In genomic region chr11:95259088-95259849, GRCm38 (mm10) we compare ENCODE assay signal across 8 mouse cellular contexts. TPM values are rescaled to one million over a fixed set of nuclear protein-coding genes. Genes with fewer than 3 reads are reported as not detected.
DNase-seq lines count a peak whose midpoint lies in the region; ATAC-seq and TF ChIP-seq lines count a peak whose summit lies in the region.

No protein-coding gene starts in this region.

- peak; percentile 32; the same call in 1 of the 2 replicates for TF ChIP-seq EP300 in CH12.LX (IDR thresholded peaks at IDR 0.05; ENCODE audit: low read length)

- TF ChIP-seq RAD21 in CH12.LX (IDR thresholded peaks at IDR 0.05; ENCODE audit: low read depth, low read length) = peak; percentile 75

- no peaks in the 10 kb centered on the region for H3K9me3 ChIP-seq in CH12.LX (replicated peaks; ENCODE audit: low read length)
- no peaks in the 10 kb centered on the region for H3K9me3 ChIP-seq in forebrain, embryonic 10.5 days
- no peaks in the 10 kb centered on the region for H3K9me3 ChIP-seq in heart, embryonic 15.5 days (replicated peaks)
- no peaks in the 10 kb centered on the region for H3K9me3 ChIP-seq in liver, embryonic 13.5 days (replicated peaks)
- no peaks in the 10 kb centered on the region for H3K9me3 ChIP-seq in stomach, embryonic 14.5 days (ENCODE audit: control insufficient read depth, low read depth, low read length)

- H3K27me3 ChIP-seq in CH12.LX (replicated peaks) = peaks cover 39% of the 10 kb centered on the region
- peaks cover 42% of the 10 kb centered on the region for H3K27me3 ChIP-seq in forebrain, embryonic 10.5 days (ENCODE audit: poor library complexity, severe bottlenecking)
- H3K27me3 ChIP-seq in heart, embryonic 15.5 days = peaks cover 12% of the 10 kb centered on the region; the same call in 1 of the 2 replicates
- peaks cover 33% of the 10 kb centered on the region for H3K27me3 ChIP-seq in liver, embryonic 13.5 days
- 0 out of 2 replicates have a peak, but pooled peaks cover 2% of the 10 kb centered on the region for H3K27me3 ChIP-seq in stomach, embryonic 14.5 days (ENCODE audit: control insufficient read depth, insufficient read depth, low read length)

- H3K9ac ChIP-seq in CH12.LX (ENCODE audit: insufficient read depth, low read depth) = peak overlapping the region; percentile 91
- H3K9ac ChIP-seq in heart, embryonic 15.5 days = peak overlapping the region; percentile 58
- peak overlapping the region; percentile 75 for H3K9ac ChIP-seq in liver, embryonic 13.5 days
- peak overlapping the region; percentile 54 for H3K9ac ChIP-seq in stomach, embryonic 14.5 days (replicated peaks; ENCODE audit: low read depth, low read length)

- peak; percentile 88 for TF ChIP-seq POLR2A in CH12.LX (IDR thresholded peaks at IDR 0.05; ENCODE audit: low read depth, low read length)

- ATAC-seq in heart, embryonic 15.5 days (replicated peaks; ENCODE audit: insufficient number of reproducible peaks, insufficient read depth, low FRiP score, low read depth) = peak; percentile 70
- peak; percentile 67 for ATAC-seq in liver, embryonic 13.5 days (ENCODE audit: low read depth)
- peak; percentile 71 for ATAC-seq in stomach, embryonic 14.5 days (ENCODE audit: insufficient number of reproducible peaks, insufficient read depth, low FRiP score, low read depth)

- no peaks in the 10 kb centered on the region for H3K79me2 ChIP-seq in CH12.LX (replicated peaks; ENCODE audit: control insufficient read depth, extremely low read depth, insufficient read depth, poor library complexity, severe bottlenecking)

- peak; percentile 86 to 100 for TF ChIP-seq CTCF in CH12.LX (conservative IDR thresholded peaks at IDR 0.05 in 1 of 2, IDR thresholded peaks at IDR 0.05 in 1 of 2; ENCODE audit: low read depth in 2 of 2, low read length in 2 of 2)

- peak; percentile 88 for DNase-seq in CH12.LX (ENCODE audit: extremely low read depth)
- DNase-seq in c-Kit-positive CD71-negative TER-119-negative erythroid progenitor cells, embryonic 14.5 days (ENCODE audit: low read depth) = peak; percentile 86
- DNase-seq in forebrain, embryonic 10.5 days (ENCODE audit: extremely low spot score, low spot score) = peak; percentile 92
- peak; percentile 90 to 94 for DNase-seq in kidney, postnatal 25 days
- DNase-seq in liver, embryonic 13.5 days = peak; percentile 78
- peak; percentile 90 to 94 for DNase-seq in natural killer cell, adult 2 months (ENCODE audit: low spot score in 2 of 2)

- in situ Hi-C loops in CH12.LX (cut with MboI; ENCODE audit: low pct_ligation_motif_present, low pct_unique_long_range_greater_than_20kb, low sequenced_read_pairs) = no loop called here

- H3K36me3 ChIP-seq in CH12.LX (replicated peaks in 1 of 2; ENCODE audit: control insufficient read depth in 1 of 2, insufficient read depth in 1 of 2, low read length in 1 of 2) = no peaks in the 10 kb centered on the region
- no peaks in the 10 kb centered on the region for H3K36me3 ChIP-seq in forebrain, embryonic 10.5 days (replicated peaks)
- H3K36me3 ChIP-seq in heart, embryonic 15.5 days = no peaks in the 10 kb centered on the region
- no peaks in the 10 kb centered on the region for H3K36me3 ChIP-seq in liver, embryonic 13.5 days
- H3K36me3 ChIP-seq in stomach, embryonic 14.5 days (ENCODE audit: control insufficient read depth, insufficient read depth, low read length) = no peaks in the 10 kb centered on the region

- H3K4me1 ChIP-seq in CH12.LX (ENCODE audit: control insufficient read depth in 1 of 2, insufficient read depth in 2 of 2) = peaks cover 10 to 26% of the 10 kb centered on the region in 2 experiments
- peaks cover 33% of the 10 kb centered on the region for H3K4me1 ChIP-seq in forebrain, embryonic 10.5 days
- peaks cover 17% of the 10 kb centered on the region for H3K4me1 ChIP-seq in heart, embryonic 15.5 days (replicated peaks)
- peaks cover 29% of the 10 kb centered on the region for H3K4me1 ChIP-seq in liver, embryonic 13.5 days (replicated peaks)
- H3K4me1 ChIP-seq in stomach, embryonic 14.5 days (ENCODE audit: control insufficient read depth, insufficient read depth, low read length) = peaks cover 11% of the 10 kb centered on the region; the same call in 1 of the 2 replicates

- dilution Hi-C loops in CH12.LX (cut with MboI; ENCODE audit: extremely low pct_ligation_motif_present, extremely low pct_unique_long_range_greater_than_20kb, low sequenced_read_pairs) = no loop called here

- peak overlapping the region; percentile 61 to 68 (median 68) for H3K4me3 ChIP-seq in CH12.LX (replicated peaks in 1 of 3; ENCODE audit: low read depth in 2 of 3, low read length in 2 of 3, poor library complexity in 1 of 3)
- H3K4me3 ChIP-seq in forebrain, embryonic 10.5 days = peak overlapping the region; percentile 66
- H3K4me3 ChIP-seq in heart, embryonic 15.5 days = peak overlapping the region; percentile 59
- H3K4me3 ChIP-seq in liver, embryonic 13.5 days (replicated peaks) = peak overlapping the region; percentile 67
- H3K4me3 ChIP-seq in stomach, embryonic 14.5 days (ENCODE audit: low read depth, low read length) = peak overlapping the region; percentile 43

- peak overlapping the region; percentile 30; the same call in 1 of the 2 replicates for H3K27ac ChIP-seq in CH12.LX (ENCODE audit: insufficient read depth, low read depth)
- H3K27ac ChIP-seq in forebrain, embryonic 10.5 days = peak overlapping the region; percentile 88
- H3K27ac ChIP-seq in heart, embryonic 15.5 days = peak overlapping the region; percentile 77
- H3K27ac ChIP-seq in liver, embryonic 13.5 days = peak overlapping the region; percentile 58
- H3K27ac ChIP-seq in stomach, embryonic 14.5 days (ENCODE audit: low read length) = peak overlapping the region; percentile 3; the same call in 1 of the 2 replicates

- H3K4me2 ChIP-seq in CH12.LX (ENCODE audit: insufficient read depth, low read depth, poor library complexity, severe bottlenecking) = peak overlapping the region; percentile 67
- H3K4me2 ChIP-seq in heart, embryonic 15.5 days = peak overlapping the region; percentile 93
- H3K4me2 ChIP-seq in liver, embryonic 13.5 days = peak overlapping the region; percentile 94
- peak overlapping the region; percentile 78 for H3K4me2 ChIP-seq in stomach, embryonic 14.5 days (replicated peaks; ENCODE audit: low read depth, low read length)

- WGBS in forebrain, embryonic 10.5 days = under 1% methylated on average over 73 of the region's 73 CpGs
- under 1% methylated on average over 67 of the region's 73 CpGs for WGBS in heart, embryonic 15.5 days
- WGBS in liver, embryonic 13.5 days (ENCODE audit: insufficient replicate concordance) = under 1% methylated on average over 73 of the region's 73 CpGs
- under 1% methylated on average over 72 of the region's 73 CpGs for WGBS in stomach, embryonic 14.5 days

TF ChIP-seq in CH12.LX, 34 proteins besides CTCF, POLR2A, EP300 and RAD21 (continues in another document):
- TF ChIP-seq ZC3H11A (IDR thresholded peaks at IDR 0.05; ENCODE audit: low read depth, low read length) = peak; percentile 18; the same call in 1 of the 2 replicates
- 0 out of 2 replicates have a peak, but pooled peaks have one; percentile 38 for TF ChIP-seq ZNF384 (IDR thresholded peaks at IDR 0.05; ENCODE audit: low read depth, low read length)
- peak; percentile 91 for TF ChIP-seq MYC (IDR thresholded peaks at IDR 0.05; ENCODE audit: low read depth, low read length)
- peak; percentile 49; the same call in 1 of the 2 replicates for TF ChIP-seq KAT2A (IDR thresholded peaks at IDR 0.05; ENCODE audit: insufficient replicate concordance, low read length)
- peak; percentile 98 for TF ChIP-seq NELFE (IDR thresholded peaks at IDR 0.05; ENCODE audit: low read depth, low read length)
- no peak for TF ChIP-seq JUN (IDR thresholded peaks at IDR 0.05; ENCODE audit: insufficient read depth, low read depth, low read length)
- TF ChIP-seq MAFK (IDR thresholded peaks at IDR 0.05; ENCODE audit: insufficient replicate concordance, low read length) = no peak
- peak; percentile 81; the same call in 1 of the 2 replicates for TF ChIP-seq UBTF (IDR thresholded peaks at IDR 0.05; ENCODE audit: low read depth, low read length)
- no peak for TF ChIP-seq ZKSCAN1 (IDR thresholded peaks at IDR 0.05; ENCODE audit: borderline replicate concordance, low read depth, low read length)
- TF ChIP-seq NRF1 (IDR thresholded peaks at IDR 0.05; ENCODE audit: low read depth, low read length) = peak; percentile 60
- no peak for TF ChIP-seq E2F4 (IDR thresholded peaks at IDR 0.05; ENCODE audit: insufficient replicate concordance, low read depth, low read length)
- TF ChIP-seq TCF12 (IDR thresholded peaks at IDR 0.05; ENCODE audit: low read depth, low read length) = peak; percentile 84
- no peak for TF ChIP-seq TBP (conservative IDR thresholded peaks at IDR 0.05; ENCODE audit: low read depth, low read length)
- peak; percentile 98 for TF ChIP-seq MXI1 (IDR thresholded peaks at IDR 0.05; ENCODE audit: low read depth, low read length)
- peak; percentile 95 for TF ChIP-seq BHLHE40 (IDR thresholded peaks at IDR 0.05; ENCODE audit: low read depth, low read length)
- TF ChIP-seq HCFC1 (IDR thresholded peaks at IDR 0.05; ENCODE audit: low read depth, low read length) = peak; percentile 72
- no peak for TF ChIP-seq RCOR1 (conservative IDR thresholded peaks at IDR 0.05; ENCODE audit: low read depth, low read length)
- 0 out of 2 replicates have a peak, but pooled peaks have one; percentile 37 for TF ChIP-seq CHD1 (IDR thresholded peaks at IDR 0.05; ENCODE audit: low read depth, low read length)
- TF ChIP-seq ETS1 (conservative IDR thresholded peaks at IDR 0.05; ENCODE audit: low read depth, low read length) = peak; percentile 5; the same call in 1 of the 2 replicates

RNA-seq across cellular contexts. Expression of gene Tac4, which starts 2.1 kb away (rescaled TPM):
- total RNA-seq in CH12.LX (2012; rRNA removed) = not detected in 2 replicates
- total RNA-seq in CH12.LX (2014; rRNA removed) = not detected in 2 replicates
- polyA plus RNA-seq in CH12.LX (2012; ENCODE audit: insufficient read length, low read depth) = 0.19 TPM in 1 of 2 replicates, not detected in the other
- polyA plus RNA-seq in forebrain, embryonic 10.5 days (2016; fragmentation: Nextera tagmentation; extraction: Ambion mirVana) = not detected in 2 replicates
- polyA plus RNA-seq in heart, embryonic 15.5 days (2015; fragmentation: Nextera tagmentation; extraction: Ambion mirVana) = not detected in 2 replicates
- not detected in 2 replicates for polyA plus RNA-seq in liver, embryonic 13.5 days (2015; fragmentation: Nextera tagmentation; extraction: Ambion mirVana)
- polyA plus RNA-seq in stomach, embryonic 14.5 days (2014; fragmentation: Nextera tagmentation; extraction: Ambion mirVana) = 0.48 TPM in 1 of 2 replicates, not detected in the other

RNA-seq across cellular contexts. Expression of gene Kat7, which starts 50.8 kb away (rescaled TPM):
- total RNA-seq in CH12.LX (2012; rRNA removed) (59.5 and 60.3 TPM in 2 replicates), CH12.LX (2014; rRNA removed) (65.1 and 66.7 TPM in 2 replicates)
- 82.0 and 90.2 TPM in 2 replicates for polyA plus RNA-seq in CH12.LX (2012; ENCODE audit: insufficient read length, low read depth)
- polyA plus RNA-seq in forebrain, embryonic 10.5 days (2016; fragmentation: Nextera tagmentation; extraction: Ambion mirVana) = 93.2 and 93.7 TPM in 2 replicates
- polyA plus RNA-seq in heart, embryonic 15.5 days (2015; fragmentation: Nextera tagmentation; extraction: Ambion mirVana) = 43.3 and 51.3 TPM in 2 replicates
- 33.4 and 39.7 TPM in 2 replicates for polyA plus RNA-seq in liver, embryonic 13.5 days (2015; fragmentation: Nextera tagmentation; extraction: Ambion mirVana)
- 60.8 and 63.1 TPM in 2 replicates for polyA plus RNA-seq in stomach, embryonic 14.5 days (2014; fragmentation: Nextera tagmentation; extraction: Ambion mirVana)

Comparison
In these comparisons a context has a peak if more than half of its experiments do, and no peak if none do; other contexts are left out.
1. Peak in every context shown above with its lines: DNase-seq, ATAC-seq, H3K4me3 ChIP-seq and H3K27ac ChIP-seq.
2. H3K27ac ChIP-seq: peak in every context shown above with its lines; median percentile 88 in forebrain, embryonic 10.5 days; 77 in heart, embryonic 15.5 days; 58 in liver, embryonic 13.5 days; 30 in CH12.LX; 3 in stomach, embryonic 14.5 days.